Mouse (Mus musculus): Measurements from ENCODE around the gene Tbc1d22a.

- TF ChIP-seq CTCF (IDR thresholded peaks at IDR 0.05; ENCODE audit: low read depth) (peak; percentile 90), EP300 (optimal IDR thresholded peaks at IDR 0.05) (no peak)
Observed at GRCm38 (mm10) chr15:86405527-86405926, 191.3 kb downstream of the Tbc1d22a start.
